Mouse (Mus musculus) stomach, postnatal 0 days (tissue): Measurements from ENCODE around the gene Hck. TPM values are rescaled to one million over a fixed set of nuclear protein-coding genes. Genes with fewer than 3 reads are reported as not detected.
A peak's percentile ranks its signal among the peaks of the same experiment; 100 is the strongest.

Experiments used
- ATAC-seq: fragments of 200-750 bp; cut with Nextera tagmentation; 2 replicates; pipeline ENCODE4 v1.8.0; 2017; ENCODE audit not compliant: low FRiP score, low TSS enrichment
- DNase-seq: peaks from one replicate; pipeline ENCODE4 v3.0.0-alpha.2; 2016; ENCODE audit warnings: low spot score
- H3K27ac ChIP-seq: fragments of 300-500 bp; sonication (generic); replicated peaks from 2 replicates; pipeline ENCODE4 v1.5.1; 2014; ENCODE audit warnings: mild to moderate bottlenecking, control low read depth
- H3K27me3 ChIP-seq: fragments of 300-500 bp; sonication (generic); 2 replicates; pipeline ENCODE4 v1.6.1; 2014; ENCODE audit warnings: low read length; ENCODE audit not compliant: control insufficient read depth, insufficient read depth
- H3K36me3 ChIP-seq: fragments of 300-500 bp; sonication (generic); 2 replicates; pipeline ENCODE4 v1.6.1; 2014; ENCODE audit warnings: low read length, mixed read lengths; ENCODE audit not compliant: control insufficient read depth, insufficient read depth
- H3K4me1 ChIP-seq: fragments of 300-500 bp; sonication (generic); replicated peaks from 2 replicates; pipeline ENCODE4 v1.6.1; 2014; ENCODE audit warnings: antibody characterized with exemption; ENCODE audit not compliant: control insufficient read depth, insufficient read depth
- H3K4me2 ChIP-seq: fragments of 300-500 bp; sonication (generic); replicated peaks from 2 replicates; pipeline ENCODE4 v1.6.1; 2014; ENCODE audit warnings: low read depth, mild to moderate bottlenecking, control low read depth, moderate library complexity
- H3K4me3 ChIP-seq: fragments of 300-500 bp; sonication (generic); 2 replicates; pipeline ENCODE4 v1.5.1; 2014; ENCODE audit warnings: low read depth, low read length, control low read depth
- H3K9ac ChIP-seq: fragments of 300-500 bp; sonication (generic); 2 replicates; pipeline ENCODE4 v1.6.1; 2014; ENCODE audit warnings: mild to moderate bottlenecking, low read length, control low read depth, mixed read lengths
- H3K9me3 ChIP-seq: fragments of 300-500 bp; sonication (generic); 2 replicates; pipeline ENCODE4 v1.6.1; 2016; ENCODE audit warnings: low read length; ENCODE audit not compliant: control insufficient read depth
- CTCF ChIP-seq: IDR thresholded peaks from 2 replicates; pipeline ENCODE4 v1.5.1; 2016; ENCODE audit warnings: antibody characterized with exemption, low read depth, mild to moderate bottlenecking, moderate library complexity
- EP300 ChIP-seq: optimal IDR thresholded peaks from 2 replicates; pipeline ENCODE3; 2016; ENCODE audit warnings: antibody characterized with exemption
- WGBS: fragments of 180-500 bp; shearing (Covaris S2); extraction: QIAGEN DNeasy Blood & Tissue Kit; methylation state at CpG from one replicate; pipeline ENCODE4 v1.1.7; 2014; 5-methylcytosine and 5-hydroxymethylcytosine counted together
- polyA plus RNA-seq: library from polyadenylated mRNA; unstranded; fragments of >200 nt; fragmentation: Nextera tagmentation; extraction: Ambion mirVana; gene quantifications from 2 replicates; pipeline ENCODE4 v1.2.1, GENCODE M21; 2015

The Hck gene
- polyA plus RNA-seq, 1 experiment from 2014 or later, result 3.6 TPM

GRCm38 (mm10) chr2:153087091-153087490 lies 21.2 kb upstream of the Hck start:
- Histone ChIP-seq H3K4me2 (no peak overlapping the region), H3K27me3 (no peaks in the 10 kb centered on the region), H3K4me3 (no peak overlapping the region), H3K4me1 (no peaks in the 10 kb centered on the region), H3K36me3 (no peaks in the 10 kb centered on the region), H3K9me3 (no peaks in the 10 kb centered on the region), H3K27ac (no peak overlapping the region), H3K9ac (no peak overlapping the region)
- DNase-seq (no peak), ATAC-seq (no peak)
- WGBS, result 87% methylated on average over 10 of the region's 10 CpGs
- TF ChIP-seq EP300 (no peak), CTCF (no peak)

DNA sequence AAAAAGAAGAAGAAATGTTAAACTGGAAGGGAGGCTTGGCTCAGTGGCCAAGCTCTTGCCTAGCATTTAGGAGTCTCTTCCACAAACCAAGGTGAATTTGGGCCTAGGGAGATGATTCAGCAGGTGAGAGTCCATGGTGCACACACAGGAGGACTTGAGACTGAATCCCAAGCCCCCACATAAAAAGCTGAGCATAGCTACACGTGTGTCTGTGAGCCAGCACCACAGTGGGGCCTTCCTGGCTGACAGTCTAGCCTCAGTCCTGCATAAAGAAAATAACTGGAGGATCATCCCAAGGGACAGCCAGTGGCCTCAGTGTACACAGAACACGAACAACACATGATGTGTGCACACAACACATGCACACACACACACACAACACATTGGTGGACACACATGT lies 19.0 kb upstream of the Hck start:
- no peak overlapping the region for H3K4me3 ChIP-seq
- ATAC-seq, result no peak
- H3K9ac ChIP-seq, result no peak overlapping the region
- H3K4me1 ChIP-seq, result no peaks in the 10 kb centered on the region
- no peak overlapping the region for H3K4me2 ChIP-seq
- DNase-seq, result no peak
- H3K27ac ChIP-seq, result no peak overlapping the region
- WGBS, result 48% methylated on average over 2 of the region's 2 CpGs
- H3K9me3 ChIP-seq, result no peaks in the 10 kb centered on the region
- H3K36me3 ChIP-seq, result no peaks in the 10 kb centered on the region
- TF ChIP-seq CTCF, result no peak
- no peak for TF ChIP-seq EP300
- no peaks in the 10 kb centered on the region for H3K27me3 ChIP-seq

- no peak for DNase-seq
- 26% methylated on average over 10 of the region's 10 CpGs for WGBS
- no peak for ATAC-seq
Observed at GRCm38 (mm10) chr2:153090551-153091165, 17.6 kb upstream of the Hck start.

DNA sequence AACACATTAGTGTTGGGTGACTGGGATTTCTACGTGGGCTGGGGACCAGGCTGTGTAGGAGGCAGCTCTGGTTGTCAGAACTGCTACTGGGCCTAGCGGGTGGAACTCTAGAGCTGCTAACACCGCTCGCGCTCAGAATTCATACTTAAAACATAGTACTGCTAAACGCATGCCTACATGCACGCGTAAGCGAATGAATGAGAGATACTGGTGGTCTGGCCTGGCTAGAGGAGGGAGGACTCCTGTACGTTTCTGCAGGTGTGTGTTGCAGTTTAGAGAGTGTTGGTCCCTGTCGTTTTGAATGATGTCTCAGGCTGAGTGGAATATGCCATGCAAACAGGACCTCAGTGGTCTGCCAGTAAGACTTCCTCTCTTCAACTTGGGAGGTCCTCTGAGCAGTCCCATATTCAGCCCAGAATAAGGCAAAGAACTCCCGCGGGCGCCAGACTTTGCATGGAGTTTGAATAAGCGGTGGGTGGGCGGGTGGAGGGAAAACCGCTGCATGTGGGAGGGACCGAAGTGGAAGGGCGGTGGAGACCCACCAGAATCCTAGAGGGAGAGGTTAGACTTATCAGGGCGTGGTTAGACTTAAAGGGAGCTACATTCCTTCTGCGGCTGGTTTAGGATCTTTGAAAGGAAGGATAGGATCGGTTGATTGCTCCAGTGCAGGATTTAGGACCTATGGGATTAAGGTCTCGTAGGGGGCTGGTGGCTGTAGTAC lies 1.1 kb upstream of the Hck start:
- no peaks in the 10 kb centered on the region for H3K27me3 ChIP-seq
- H3K9ac ChIP-seq, result no peak overlapping the region
- H3K4me1 ChIP-seq, result no peaks in the 10 kb centered on the region
- H3K4me2 ChIP-seq, result peak overlapping the region; percentile 79
- WGBS, result 36% methylated on average over 23 of the region's 23 CpGs
- no peaks in the 10 kb centered on the region for H3K36me3 ChIP-seq
- no peak for TF ChIP-seq EP300
- no peak for TF ChIP-seq CTCF
- ATAC-seq (no peak), DNase-seq (no peak)
- no peaks in the 10 kb centered on the region for H3K9me3 ChIP-seq
- H3K27ac ChIP-seq, result no peak overlapping the region
- H3K4me3 ChIP-seq, result peak overlapping the region; percentile 44; the same call in 1 of the 2 replicates

More at GRCm38 (mm10) chr2:153090551-153091165, 17.6 kb upstream of the Hck start:
- Histone ChIP-seq H3K27me3 (no peaks in the 10 kb centered on the region), H3K4me1 (no peaks in the 10 kb centered on the region), H3K36me3 (no peaks in the 10 kb centered on the region), H3K4me3 (no peak overlapping the region), H3K9me3 (no peaks in the 10 kb centered on the region), H3K27ac (no peak overlapping the region), H3K9ac (no peak overlapping the region), H3K4me2 (no peak overlapping the region)
- TF ChIP-seq CTCF, result no peak
- TF ChIP-seq EP300, result no peak

DNA sequence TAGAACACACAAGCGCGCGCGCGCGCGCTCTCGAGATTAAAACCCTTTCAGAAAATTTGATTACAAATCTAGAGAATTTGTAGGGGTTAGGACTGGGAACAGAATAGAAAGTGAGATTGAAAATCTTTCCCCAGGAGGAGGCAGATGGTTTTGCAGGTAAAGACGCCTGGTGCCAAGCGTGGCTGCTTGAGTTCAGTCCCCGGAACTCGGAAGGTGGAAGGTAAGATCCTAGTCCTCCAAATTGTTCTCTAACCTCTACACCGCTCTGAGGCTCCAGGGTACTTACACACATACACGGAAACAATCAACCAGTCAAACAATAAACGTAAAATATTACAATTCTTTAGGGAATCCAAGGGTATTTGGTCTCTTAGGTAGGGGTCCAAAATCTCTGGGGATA lies 466 bp upstream of the Hck start:
- no peak for TF ChIP-seq CTCF
- TF ChIP-seq EP300, result no peak
- H3K9me3 ChIP-seq, result no peaks in the 10 kb centered on the region
- WGBS, result 4% methylated on average over 15 of the region's 15 CpGs
- DNase-seq (no peak), ATAC-seq (no peak)
- H3K4me1 ChIP-seq, result no peaks in the 10 kb centered on the region
- H3K27me3 ChIP-seq, result no peaks in the 10 kb centered on the region
- H3K4me3 ChIP-seq, result peak overlapping the region; percentile 44
- peak overlapping the region; percentile 79 for H3K4me2 ChIP-seq
- no peak overlapping the region for H3K27ac ChIP-seq
- H3K36me3 ChIP-seq, result no peaks in the 10 kb centered on the region
- no peak overlapping the region for H3K9ac ChIP-seq

DNA sequence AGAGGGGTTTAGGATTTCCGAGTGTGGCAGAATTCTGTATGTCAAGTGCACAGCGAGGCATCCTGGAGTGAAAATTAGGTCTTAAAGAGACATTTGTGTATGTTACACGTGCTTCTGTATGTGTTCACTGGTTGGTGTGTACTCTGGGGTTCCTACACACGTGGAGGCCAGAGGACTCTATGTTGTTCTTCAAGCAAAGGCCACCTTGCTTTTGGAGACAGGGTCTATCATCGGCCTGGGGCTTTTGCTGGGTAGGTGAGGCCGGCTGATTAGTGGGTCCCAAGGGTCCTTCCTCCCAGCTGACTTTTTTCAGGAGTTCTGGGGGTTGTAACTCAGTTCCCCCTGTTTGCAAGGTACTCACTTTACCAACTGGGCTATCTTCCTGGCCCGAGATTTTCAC lies 1.3 kb downstream of the Hck start:
- no peaks in the 10 kb centered on the region for H3K27me3 ChIP-seq
- H3K4me2 ChIP-seq, result no peak overlapping the region
- no peak overlapping the region for H3K4me3 ChIP-seq
- H3K9ac ChIP-seq, result no peak overlapping the region
- no peak overlapping the region for H3K27ac ChIP-seq
- 70% methylated on average over 7 of the region's 7 CpGs for WGBS
- no peaks in the 10 kb centered on the region for H3K36me3 ChIP-seq
- no peaks in the 10 kb centered on the region for H3K9me3 ChIP-seq
- no peaks in the 10 kb centered on the region for H3K4me1 ChIP-seq
- ATAC-seq, result no peak
- TF ChIP-seq CTCF (no peak), EP300 (no peak)
- DNase-seq, result no peak
